Mouse (Mus musculus) forebrain, embryonic 13.5 days (tissue): ENCODE measurements around the gene Poc1b. TPM values are rescaled to one million over a fixed set of nuclear protein-coding genes. Genes with fewer than 3 reads are reported as not detected.

Experiments used
- ATAC-seq: fragments of 200-750 bp; cut with Nextera tagmentation; 2 replicates; pipeline ENCODE4 v1.8.0; 2017
- H3K27ac ChIP-seq: fragments of 300-500 bp; sonication (generic); 2 replicates; pipeline ENCODE4 v1.5.1; 2015; ENCODE audit warnings: inconsistent platforms, mild to moderate bottlenecking, moderate library complexity
- H3K27me3 ChIP-seq: fragments of 300-500 bp; sonication (generic); 2 replicates; pipeline ENCODE4 v1.6.1; 2015; ENCODE audit warnings: mild to moderate bottlenecking, inconsistent platforms
- H3K36me3 ChIP-seq: fragments of 300-500 bp; sonication (generic); 2 replicates; pipeline ENCODE4 v1.6.1; 2015; ENCODE audit warnings: mild to moderate bottlenecking, inconsistent platforms; ENCODE audit not compliant: poor library complexity, severe bottlenecking
- H3K4me1 ChIP-seq: fragments of 300-500 bp; sonication (generic); 2 replicates; pipeline ENCODE4 v1.6.1; 2015; ENCODE audit warnings: inconsistent platforms
- H3K4me2 ChIP-seq: fragments of 300-500 bp; sonication (generic); 2 replicates; pipeline ENCODE4 v1.6.1; 2015; ENCODE audit warnings: inconsistent platforms, mild to moderate bottlenecking, moderate library complexity
- H3K4me3 ChIP-seq: fragments of 300-500 bp; sonication (generic); 2 replicates; pipeline ENCODE4 v1.5.1; 2015; ENCODE audit warnings: mild to moderate bottlenecking, inconsistent platforms
- H3K9ac ChIP-seq: fragments of 300-500 bp; sonication (generic); 2 replicates; pipeline ENCODE4 v1.6.1; 2015; ENCODE audit warnings: mild to moderate bottlenecking, inconsistent platforms
- H3K9me3 ChIP-seq: fragments of 300-500 bp; sonication (generic); replicated peaks from 2 replicates; pipeline ENCODE4 v1.6.1; 2016; ENCODE audit warnings: inconsistent platforms
- WGBS: fragments of 180-500 bp; shearing (Covaris S2); methylation state at CpG from one replicate; pipeline ENCODE4 v1.1.7; 2015; 5-methylcytosine and 5-hydroxymethylcytosine counted together
- polyA plus RNA-seq: library from polyadenylated mRNA; unstranded; fragments of >200 nt; fragmentation: Nextera tagmentation; extraction: Ambion mirVana; gene quantifications from 2 replicates; pipeline ENCODE4 v1.2.1, GENCODE M21; 2015

Gene Poc1b
- polyA plus RNA-seq, 1 experiment from 2014 or later = 16.0 TPM

- Histone ChIP-seq H3K9me3 (no peaks in the 10 kb centered on the region), H3K27me3 (no peaks in the 10 kb centered on the region), H3K9ac (no peak overlapping the region), H3K4me1 (0 out of 2 replicates have a peak, but pooled peaks cover 5% of the 10 kb centered on the region), H3K27ac (no peak overlapping the region), H3K4me3 (no peak overlapping the region), H3K4me2 (no peak overlapping the region), H3K36me3 (no peaks in the 10 kb centered on the region)
- ATAC-seq = no peak
- 93% methylated on average over 16 of the region's 16 CpGs for WGBS
These were observed 10.1 kb downstream of the Poc1b start for GRCm38 (mm10) chr10:99116650-99117615.

DNA sequence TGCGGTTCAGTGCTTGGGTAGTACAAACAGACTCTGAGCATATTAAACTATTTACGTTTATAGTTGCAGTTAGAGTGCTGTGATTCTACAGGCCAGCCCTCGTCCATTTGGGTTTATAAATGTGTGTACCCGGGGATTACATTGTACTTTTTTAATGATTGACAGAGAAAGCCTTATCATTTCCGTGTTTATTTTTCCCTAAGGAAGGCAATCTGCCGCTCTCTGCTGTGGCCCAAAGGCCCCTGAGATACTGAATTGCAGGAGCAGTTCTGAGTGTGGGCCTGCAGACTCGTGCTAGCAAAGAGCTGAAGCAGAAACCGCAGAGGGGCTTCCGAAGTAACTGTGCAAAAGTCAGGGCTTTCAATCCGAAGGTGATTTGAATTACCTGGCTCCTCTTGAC, 11.0 kb downstream of the Poc1b start:
- Histone ChIP-seq H3K4me1 (no peaks in the 10 kb centered on the region), H3K27ac (no peak overlapping the region), H3K9me3 (no peaks in the 10 kb centered on the region), H3K4me3 (no peak overlapping the region), H3K27me3 (no peaks in the 10 kb centered on the region), H3K4me2 (no peak overlapping the region), H3K9ac (no peak overlapping the region), H3K36me3 (no peaks in the 10 kb centered on the region)
- ATAC-seq = no peak
- 88% methylated on average over 10 of the region's 10 CpGs for WGBS

DNA sequence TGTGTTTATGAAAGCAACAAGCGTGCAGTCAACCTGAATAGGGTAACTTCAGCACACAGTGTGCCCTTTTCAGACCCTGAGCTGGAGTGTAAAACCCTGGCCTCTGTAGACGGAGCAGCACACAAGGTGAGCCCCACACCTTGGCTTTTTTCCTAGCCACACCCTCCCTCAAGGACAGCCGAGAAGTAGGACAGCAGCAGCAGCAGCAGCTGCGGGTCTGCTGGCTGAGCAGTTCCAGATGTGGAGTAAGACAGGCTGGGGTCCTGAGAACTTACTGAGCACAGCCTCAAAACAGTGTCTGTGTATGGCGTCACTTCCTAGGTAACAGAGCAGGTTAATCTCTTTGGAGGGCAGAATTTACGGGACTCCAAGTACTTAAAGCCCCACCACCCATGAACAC, 11.9 kb downstream of the Poc1b start:
- Histone ChIP-seq H3K9ac (no peak overlapping the region), H3K4me2 (no peak overlapping the region), H3K9me3 (no peaks in the 10 kb centered on the region), H3K27ac (no peak overlapping the region), H3K4me3 (no peak overlapping the region), H3K4me1 (no peaks in the 10 kb centered on the region), H3K27me3 (no peaks in the 10 kb centered on the region), H3K36me3 (no peaks in the 10 kb centered on the region)
- no peak for ATAC-seq
- 82% methylated on average over 6 of the region's 6 CpGs for WGBS

GRCm38 (mm10) chr10:99119471-99119870, 12.6 kb downstream of the Poc1b start:
- no peak for ATAC-seq
- H3K9ac ChIP-seq = no peak overlapping the region
- H3K27ac ChIP-seq = no peak overlapping the region
- no peak overlapping the region for H3K4me2 ChIP-seq
- no peak overlapping the region for H3K4me3 ChIP-seq
- 88% methylated on average over 4 of the region's 4 CpGs for WGBS
- H3K27me3 ChIP-seq = no peaks in the 10 kb centered on the region
- H3K36me3 ChIP-seq = no peaks in the 10 kb centered on the region
- H3K9me3 ChIP-seq = no peaks in the 10 kb centered on the region
- H3K4me1 ChIP-seq = no peaks in the 10 kb centered on the region

GRCm38 (mm10) chr10:99126225-99126624, 19.4 kb downstream of the Poc1b start, which contains the start of gene Phxr2:
Phxr2 (minus strand) TSS chr10:99126325.
- no peak within 1 kb of the TSS for H3K9ac ChIP-seq
- ATAC-seq = no peak
- WGBS = 89% methylated on average over 4 of the region's 4 CpGs
- H3K27ac ChIP-seq = no peak within 1 kb of the TSS
- no peaks in the 10 kb centered on the region for H3K4me1 ChIP-seq
- H3K9me3 ChIP-seq = no peaks in the 10 kb centered on the region
- no peak within 1 kb of the TSS for H3K4me2 ChIP-seq
- H3K36me3 ChIP-seq = peaks cover 35% of the 10 kb centered on the region
- no peaks in the 10 kb centered on the region for H3K27me3 ChIP-seq
- no peak within 1 kb of the TSS for H3K4me3 ChIP-seq

DNA sequence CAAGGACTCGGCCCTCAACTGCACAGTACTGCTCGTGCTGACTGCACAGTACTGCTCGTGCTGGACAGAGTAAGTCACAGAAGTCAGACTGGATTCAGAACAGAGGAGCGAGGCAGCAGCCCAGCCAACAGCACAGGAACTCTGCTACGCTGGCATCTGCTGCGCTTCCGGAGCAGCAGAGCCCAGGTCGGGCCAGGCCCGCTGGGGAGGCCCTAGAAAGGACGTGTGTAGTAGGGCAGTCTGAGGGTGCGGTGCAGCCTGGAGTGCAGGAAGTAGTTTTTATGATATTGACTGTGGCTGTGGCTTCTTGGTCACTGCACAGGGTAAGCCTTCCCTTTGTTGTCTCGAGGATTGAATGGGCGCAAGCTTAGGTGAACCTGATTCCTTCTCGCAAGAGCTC, 20.1 kb downstream of the Poc1b start:
- Histone ChIP-seq H3K9me3 (no peaks in the 10 kb centered on the region), H3K4me1 (no peaks in the 10 kb centered on the region; the same call in 1 of the 2 replicates), H3K4me2 (no peak overlapping the region), H3K36me3 (peaks cover 42% of the 10 kb centered on the region), H3K4me3 (no peak overlapping the region), H3K27ac (no peak overlapping the region), H3K9ac (no peak overlapping the region), H3K27me3 (no peaks in the 10 kb centered on the region)
- no peak for ATAC-seq
- 93% methylated on average over 14 of the region's 14 CpGs for WGBS

DNA sequence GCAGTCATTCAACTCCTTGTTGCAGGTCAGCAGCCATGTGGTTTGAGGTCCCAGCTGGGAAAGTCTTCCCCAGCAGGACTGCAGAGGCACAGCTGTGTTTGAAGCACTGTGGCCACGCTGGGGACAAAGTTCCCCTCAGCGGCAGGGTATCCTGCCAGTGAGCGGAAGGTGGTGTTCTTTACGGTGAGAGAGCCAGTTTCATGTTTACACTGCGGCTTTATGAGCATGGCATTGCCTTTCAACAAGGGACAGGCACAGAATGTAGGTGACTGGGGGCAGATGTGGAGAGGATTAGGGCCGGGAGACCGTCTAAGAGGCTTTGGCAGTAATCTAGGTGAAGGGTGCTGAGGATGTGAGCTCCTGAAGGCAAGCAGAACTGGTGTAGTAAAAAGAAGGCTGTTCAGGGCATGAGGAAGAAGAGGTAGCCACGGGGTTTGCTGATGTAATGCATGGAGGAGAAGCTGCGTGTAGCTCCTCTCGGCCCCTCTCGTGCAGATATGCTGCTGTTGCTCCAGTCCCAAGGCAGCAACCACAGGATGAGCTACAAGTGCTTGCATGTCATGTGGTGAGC, 20.9 kb downstream of the Poc1b start:
- H3K4me3 ChIP-seq = no peak overlapping the region
- no peak overlapping the region for H3K27ac ChIP-seq
- no peaks in the 10 kb centered on the region for H3K9me3 ChIP-seq
- no peak overlapping the region for H3K4me2 ChIP-seq
- H3K27me3 ChIP-seq = no peaks in the 10 kb centered on the region
- WGBS = 88% methylated on average over 11 of the region's 11 CpGs
- no peak for ATAC-seq
- H3K4me1 ChIP-seq = peaks cover 4% of the 10 kb centered on the region; the same call in 1 of the 2 replicates
- no peak overlapping the region for H3K9ac ChIP-seq
- H3K36me3 ChIP-seq = peaks cover 49% of the 10 kb centered on the region

GRCm38 (mm10) chr10:99130611-99131010, 23.8 kb downstream of the Poc1b start:
- Histone ChIP-seq H3K9ac (no peak overlapping the region), H3K27ac (no peak overlapping the region), H3K4me2 (no peak overlapping the region), H3K4me3 (no peak overlapping the region), H3K9me3 (no peaks in the 10 kb centered on the region), H3K27me3 (no peaks in the 10 kb centered on the region), H3K4me1 (peaks cover 4% of the 10 kb centered on the region; the same call in 1 of the 2 replicates), H3K36me3 (peaks cover 57% of the 10 kb centered on the region)
- ATAC-seq = no peak
- 45% methylated on average over 6 of the region's 6 CpGs for WGBS

- no peak overlapping the region for H3K4me3 ChIP-seq
- no peak for ATAC-seq
- no peaks in the 10 kb centered on the region for H3K9me3 ChIP-seq
- H3K4me1 ChIP-seq = peaks cover 4% of the 10 kb centered on the region; the same call in 1 of the 2 replicates
- no peak overlapping the region for H3K9ac ChIP-seq
- 49% methylated on average over 5 of the region's 5 CpGs for WGBS
- no peak overlapping the region for H3K4me2 ChIP-seq
- H3K27me3 ChIP-seq = no peaks in the 10 kb centered on the region
- no peak overlapping the region for H3K27ac ChIP-seq
- H3K36me3 ChIP-seq = peaks cover 53% of the 10 kb centered on the region
These were observed 24.5 kb downstream of the Poc1b start for GRCm38 (mm10) chr10:99131298-99131697.

- Histone ChIP-seq H3K4me1 (peaks cover 4% of the 10 kb centered on the region; the same call in 1 of the 2 replicates), H3K4me3 (no peak overlapping the region), H3K36me3 (peaks cover 46% of the 10 kb centered on the region), H3K27ac (no peak overlapping the region), H3K9me3 (no peaks in the 10 kb centered on the region), H3K9ac (no peak overlapping the region), H3K4me2 (no peak overlapping the region), H3K27me3 (no peaks in the 10 kb centered on the region)
- peak; percentile 78 for ATAC-seq
- 75% methylated on average over 6 of the region's 6 CpGs for WGBS
These were observed 25.4 kb downstream of the Poc1b start for GRCm38 (mm10) chr10:99132189-99132588.

DNA sequence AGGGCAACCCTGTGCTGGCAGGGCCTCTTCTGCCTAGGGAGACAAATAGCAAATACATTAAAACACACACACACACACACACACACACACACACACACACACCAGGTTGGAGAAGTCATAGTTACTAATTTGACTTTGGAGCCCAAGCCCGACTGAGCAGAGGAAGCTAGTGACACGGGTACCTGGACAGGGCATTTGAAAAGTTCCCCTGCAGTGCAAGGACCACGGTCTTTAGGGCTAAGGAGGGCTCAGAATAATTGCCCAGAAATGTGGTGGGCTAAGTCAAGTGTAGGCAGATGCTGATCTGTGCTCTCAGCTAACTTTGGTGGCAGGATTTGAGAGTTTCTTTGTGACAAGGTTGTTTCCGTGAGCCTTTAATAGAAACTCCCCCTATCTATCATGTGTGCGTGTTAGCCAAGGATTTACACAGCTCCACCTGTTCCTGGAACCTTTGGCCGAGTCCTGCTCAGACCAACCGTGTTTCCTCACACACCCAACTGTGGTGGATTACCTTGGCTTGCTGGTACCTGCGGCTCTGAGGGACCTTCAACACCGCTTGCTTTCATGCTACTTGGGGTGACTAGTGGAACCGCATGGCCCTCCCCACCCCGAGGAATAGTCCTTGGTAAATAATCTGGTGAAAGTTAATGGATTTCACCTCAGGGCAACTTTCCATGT, 25.9 kb downstream of the Poc1b start:
- no peak overlapping the region for H3K27ac ChIP-seq
- H3K9me3 ChIP-seq = no peaks in the 10 kb centered on the region
- no peak overlapping the region for H3K9ac ChIP-seq
- peaks cover 43% of the 10 kb centered on the region for H3K36me3 ChIP-seq
- ATAC-seq = no peak
- peaks cover 4% of the 10 kb centered on the region; the same call in 1 of the 2 replicates for H3K4me1 ChIP-seq
- no peaks in the 10 kb centered on the region for H3K27me3 ChIP-seq
- 92% methylated on average over 11 of the region's 11 CpGs for WGBS
- no peak overlapping the region for H3K4me3 ChIP-seq
- no peak overlapping the region for H3K4me2 ChIP-seq

- 96% methylated on average over 16 of the region's 16 CpGs for WGBS
- Histone ChIP-seq H3K9me3 (no peaks in the 10 kb centered on the region), H3K36me3 (peaks cover 44% of the 10 kb centered on the region), H3K9ac (no peak overlapping the region), H3K27me3 (no peaks in the 10 kb centered on the region), H3K4me3 (no peak overlapping the region), H3K4me1 (peaks cover 4% of the 10 kb centered on the region; the same call in 1 of the 2 replicates), H3K4me2 (no peak overlapping the region), H3K27ac (no peak overlapping the region)
- ATAC-seq = no peak
These were observed 26.6 kb downstream of the Poc1b start for GRCm38 (mm10) chr10:99133321-99133875.
